ENCODE assay signal across 11 mouse cellular contexts in genomic region chr17:42576671-42577168, GRCm38 (mm10). TPM values are rescaled to one million over a fixed set of nuclear protein-coding genes. Genes with fewer than 3 reads are reported as not detected.
DNase-seq lines count a peak whose midpoint lies in the region; ATAC-seq and TF ChIP-seq lines count a peak whose summit lies in the region.
"Had no signal": no experiment of that assay in that cellular context is flagged by ENCODE, and none has a peak within 500 bp of the region (broad histone marks: within the 10 kb centered on the region; RNA-seq: fewer than 3 reads in every experiment).

No protein-coding gene starts in this region.

- TF ChIP-seq CTCF in intestine, postnatal 0 days (IDR thresholded peaks at IDR 0.05; ENCODE audit: low read depth): no peak

- no peaks in the 10 kb centered on the region for H3K4me1 ChIP-seq in intestine, postnatal 0 days (replicated peaks; ENCODE audit: control insufficient read depth, insufficient read depth, low read length)
- no peaks in the 10 kb centered on the region; the same call in 1 of the 2 replicates for H3K4me1 ChIP-seq in midbrain, embryonic 16.5 days (ENCODE audit: control insufficient read depth, insufficient read depth, low read length)

- H3K9ac ChIP-seq in intestine, postnatal 0 days (ENCODE audit: low read depth, low read length): no peak overlapping the region
- H3K9ac ChIP-seq in midbrain, embryonic 16.5 days (ENCODE audit: low read depth, low read length): no peak overlapping the region

- H3K4me3 ChIP-seq in intestine, postnatal 0 days (ENCODE audit: low read depth, low read length): no peak overlapping the region
- H3K4me3 ChIP-seq in midbrain, embryonic 16.5 days (ENCODE audit: low read depth, low read length): no peak overlapping the region

- peak; percentile 3 for DNase-seq in ovary, postnatal 14 days (ENCODE audit: low spot score)
- DNase-seq in ovary, postnatal 36 days (ENCODE audit: low spot score): no peak
- peak; percentile 28 to 37 for DNase-seq in heart, adult 18-20 months
- DNase-seq in kidney, adult 9 months: peak; percentile 52
- DNase-seq in yolk sac, embryonic 10.5 days (ENCODE audit: low spot score): peak; percentile 13
- no peak for DNase-seq in natural killer cell, adult 2 months (ENCODE audit: low spot score in 2 of 2)
- DNase-seq: gastrocnemius, postnatal 36 days; thymus, postnatal 25 days had no signal

- no peaks in the 10 kb centered on the region for H3K27me3 ChIP-seq in intestine, postnatal 0 days (replicated peaks; ENCODE audit: control insufficient read depth, insufficient read depth, low read length)
- no peaks in the 10 kb centered on the region for H3K27me3 ChIP-seq in midbrain, embryonic 16.5 days (ENCODE audit: control insufficient read depth, insufficient read depth, low read depth, low read length)

- no peak for ATAC-seq in intestine, postnatal 0 days
- ATAC-seq in midbrain, embryonic 16.5 days: no peak; the same call in 1 of the 2 replicates

- H3K27ac ChIP-seq in intestine, postnatal 0 days (ENCODE audit: low read depth, low read length): no peak overlapping the region
- no peak overlapping the region for H3K27ac ChIP-seq in midbrain, embryonic 16.5 days (ENCODE audit: low read length)

- 29% methylated on average over 6 of the region's 6 CpGs for WGBS in intestine, postnatal 0 days
- WGBS in midbrain, embryonic 16.5 days: 52% methylated on average over 6 of the region's 6 CpGs

- H3K4me2 ChIP-seq in intestine, postnatal 0 days (replicated peaks; ENCODE audit: low read depth): no peak overlapping the region
- H3K4me2 ChIP-seq in midbrain, embryonic 16.5 days (ENCODE audit: low read length): no peak overlapping the region

- H3K9me3 ChIP-seq in intestine, postnatal 0 days (ENCODE audit: control insufficient read depth): no peaks in the 10 kb centered on the region
- no peaks in the 10 kb centered on the region for H3K9me3 ChIP-seq in midbrain, embryonic 16.5 days (replicated peaks; ENCODE audit: control insufficient read depth, low read length, poor library complexity, severe bottlenecking)

- H3K36me3 ChIP-seq in intestine, postnatal 0 days (ENCODE audit: control insufficient read depth, insufficient read depth): no peaks in the 10 kb centered on the region
- H3K36me3 ChIP-seq in midbrain, embryonic 16.5 days (ENCODE audit: control insufficient read depth, insufficient read depth, low read length): no peaks in the 10 kb centered on the region

RNA-seq across cellular contexts. Expression of gene Opn5, which starts 34.5 kb away (rescaled TPM):
- total RNA-seq in heart, adult 18-20 months (2021): not detected
- not detected in 2 replicates for polyA plus RNA-seq in intestine, postnatal 0 days (2015; fragmentation: Nextera tagmentation; extraction: Ambion mirVana)
- 0.32 and 0.36 TPM in 2 replicates for polyA plus RNA-seq in midbrain, embryonic 16.5 days (2015; fragmentation: Nextera tagmentation; extraction: Ambion mirVana)
- total RNA-seq: gastrocnemius, postnatal 36 days had no signal
- polyA plus RNA-seq: liver, embryonic 16.5 days had no signal

Comparison
In these comparisons a context has a peak if more than half of its experiments do, and no peak if none do; other contexts are left out.
1. DNase-seq: peak in ovary, postnatal 14 days (single experiment), heart, adult 18-20 months (2 of 2), kidney, adult 9 months (single experiment) and yolk sac, embryonic 10.5 days (single experiment); none in ovary, postnatal 36 days (single experiment) and natural killer cell, adult 2 months (0 of 2).